Mouse (Mus musculus) right cerebral cortex, postnatal 14 days (tissue): ENCODE data around the gene Slc26a3.

Source experiments
- DNase-seq: peaks from one replicate; pipeline ENCODE4 v3.0.0; 2022

The Slc26a3 gene

DNA sequence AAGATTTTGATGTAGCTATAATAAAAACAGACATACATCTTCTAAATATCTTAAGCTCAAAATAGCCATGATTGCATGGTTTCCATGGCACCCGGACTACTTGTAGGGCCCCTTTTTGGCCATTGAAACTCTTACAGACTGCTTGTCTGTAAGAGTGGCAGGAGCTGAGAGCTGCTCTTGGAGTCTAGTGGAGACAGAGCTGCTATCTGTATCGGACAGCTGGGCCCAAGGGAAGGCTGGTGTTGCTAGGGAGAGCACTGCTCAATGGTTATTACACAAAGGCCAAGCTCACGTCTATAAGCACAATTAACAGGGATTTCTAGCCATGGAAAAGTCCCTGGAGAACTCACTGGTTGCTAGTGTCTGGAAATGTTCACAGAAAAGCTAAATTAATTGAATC lies 130.7 kb downstream of the Slc26a3 start:
- DNase-seq = no peak
